Mouse (Mus musculus) urinary bladder, adult 18-20 months (tissue): ENCODE measurements around the gene Prkcz.

Source experiments
- DNase-seq, 2 experiments: peaks; one replicate each; pipeline ENCODE4 v3.0.0; 2022; ENCODE audit warnings: low spot score in 2 of 2, mixed read lengths in 2 of 2

Prkcz gene

DNA sequence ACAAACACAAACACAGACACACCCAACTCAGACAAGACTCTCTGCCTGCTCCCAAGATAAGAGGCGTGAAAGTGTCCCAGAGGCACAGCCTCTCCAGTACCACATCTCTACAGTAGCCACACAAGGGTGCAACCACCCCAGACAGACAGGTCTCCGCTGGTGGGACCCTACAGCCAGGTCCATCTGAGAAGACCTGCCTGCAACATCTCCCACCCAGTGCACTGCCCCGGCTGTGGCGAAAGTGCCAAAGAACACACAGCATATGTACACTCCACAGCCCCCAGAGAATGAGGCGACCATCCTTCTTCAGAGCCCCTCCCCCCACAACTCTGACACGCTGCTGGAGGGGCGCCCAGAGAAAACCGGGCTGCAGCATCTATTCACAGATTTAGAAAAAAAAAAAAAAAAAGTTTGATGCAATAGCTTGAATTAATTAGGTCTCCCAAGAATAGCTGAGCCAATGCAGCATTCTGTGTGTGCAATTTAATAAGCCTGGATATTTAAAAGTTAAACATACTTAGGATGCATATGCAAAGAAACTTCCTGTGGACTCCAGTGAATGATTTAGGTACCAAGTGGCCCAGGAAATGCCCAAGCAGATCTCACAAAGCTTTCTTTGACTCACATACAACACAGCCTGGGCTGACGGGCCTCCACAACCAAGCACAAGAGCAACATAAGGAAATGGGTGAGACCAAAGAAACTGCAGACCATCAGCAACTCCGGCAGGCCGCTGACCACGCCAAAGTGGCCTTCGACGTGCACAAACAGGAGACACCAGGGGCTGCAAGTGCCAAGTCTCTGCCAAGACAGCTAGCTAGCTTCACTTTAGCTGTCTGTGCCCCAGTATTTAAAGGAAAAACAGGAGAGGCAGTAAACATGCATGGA, 140.7 kb downstream of the Prkcz start:
- DNase-seq, result no peak

DNA sequence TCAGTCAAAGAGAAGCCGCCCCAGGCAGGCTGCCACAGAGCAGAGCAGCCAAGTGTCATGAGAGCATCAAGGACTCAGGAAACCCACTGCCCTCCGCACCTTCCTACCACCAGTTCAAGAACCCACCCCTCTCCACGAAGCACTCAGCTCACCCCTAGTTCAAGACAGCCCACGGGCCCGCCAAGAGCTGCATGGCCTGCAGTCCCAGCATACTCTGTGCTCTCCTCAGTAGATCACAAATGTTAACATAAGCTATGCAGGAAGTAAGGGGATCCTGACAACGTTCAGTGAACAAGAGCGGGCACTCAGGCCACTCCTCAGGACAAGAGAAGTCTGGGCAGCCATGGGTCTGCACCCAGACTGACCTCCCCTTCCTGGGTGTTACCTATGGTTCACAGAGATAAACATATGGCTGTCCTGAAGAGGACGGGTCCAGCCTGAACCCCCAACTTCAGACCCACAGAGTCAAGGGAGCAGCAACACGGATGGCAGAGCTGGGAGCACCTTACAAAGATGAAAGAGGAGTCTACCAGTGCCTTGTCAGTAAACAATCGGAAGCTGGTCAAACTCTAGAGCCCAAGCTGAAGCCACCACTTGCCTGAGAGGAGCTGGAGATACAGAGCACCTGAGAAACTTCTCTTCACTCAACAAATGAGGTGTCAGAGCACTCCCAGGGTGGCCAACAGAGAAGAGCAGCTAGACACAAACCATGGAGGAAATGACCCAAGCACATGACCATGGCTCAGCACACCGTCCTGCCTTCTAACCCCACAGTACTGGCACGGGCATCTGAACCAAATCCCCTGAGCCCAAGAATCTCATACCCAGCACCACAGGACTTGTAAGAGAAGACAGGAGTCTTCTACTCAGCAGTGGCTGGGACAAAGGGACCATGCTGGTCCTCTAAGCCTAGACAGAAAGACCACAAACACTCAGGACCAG, 141.6 kb downstream of the Prkcz start:
- no peak for DNase-seq

DNA sequence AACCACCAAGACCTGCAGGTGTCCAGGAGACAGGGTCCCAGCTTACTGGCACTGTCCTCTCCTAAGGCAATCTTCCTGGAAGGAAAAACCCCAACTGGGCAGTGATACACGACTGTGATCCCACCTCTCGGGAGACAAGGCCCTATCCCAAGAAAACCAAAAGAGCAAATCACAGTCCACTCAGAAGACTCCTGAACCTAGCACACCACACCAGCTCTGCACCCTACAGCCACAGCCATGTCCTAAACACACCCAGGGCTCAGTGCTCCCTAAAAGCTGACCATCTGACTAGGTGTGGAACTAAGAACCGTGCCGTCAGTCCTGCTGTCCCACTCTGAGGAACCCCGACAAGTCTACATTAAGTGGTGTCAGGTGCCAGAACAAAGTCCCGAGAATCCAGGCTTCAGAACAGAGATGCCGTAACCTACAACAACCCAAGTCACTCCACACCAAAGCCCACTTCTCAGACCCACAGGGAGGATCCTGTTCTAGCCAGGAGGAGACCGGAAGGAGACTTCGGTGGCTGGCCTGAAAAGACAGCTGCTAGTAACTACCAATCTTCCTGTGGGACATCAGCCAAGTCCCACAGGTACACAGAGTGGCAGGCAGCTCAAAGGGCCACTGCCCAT, 142.9 kb downstream of the Prkcz start:
- no peak for DNase-seq

DNA sequence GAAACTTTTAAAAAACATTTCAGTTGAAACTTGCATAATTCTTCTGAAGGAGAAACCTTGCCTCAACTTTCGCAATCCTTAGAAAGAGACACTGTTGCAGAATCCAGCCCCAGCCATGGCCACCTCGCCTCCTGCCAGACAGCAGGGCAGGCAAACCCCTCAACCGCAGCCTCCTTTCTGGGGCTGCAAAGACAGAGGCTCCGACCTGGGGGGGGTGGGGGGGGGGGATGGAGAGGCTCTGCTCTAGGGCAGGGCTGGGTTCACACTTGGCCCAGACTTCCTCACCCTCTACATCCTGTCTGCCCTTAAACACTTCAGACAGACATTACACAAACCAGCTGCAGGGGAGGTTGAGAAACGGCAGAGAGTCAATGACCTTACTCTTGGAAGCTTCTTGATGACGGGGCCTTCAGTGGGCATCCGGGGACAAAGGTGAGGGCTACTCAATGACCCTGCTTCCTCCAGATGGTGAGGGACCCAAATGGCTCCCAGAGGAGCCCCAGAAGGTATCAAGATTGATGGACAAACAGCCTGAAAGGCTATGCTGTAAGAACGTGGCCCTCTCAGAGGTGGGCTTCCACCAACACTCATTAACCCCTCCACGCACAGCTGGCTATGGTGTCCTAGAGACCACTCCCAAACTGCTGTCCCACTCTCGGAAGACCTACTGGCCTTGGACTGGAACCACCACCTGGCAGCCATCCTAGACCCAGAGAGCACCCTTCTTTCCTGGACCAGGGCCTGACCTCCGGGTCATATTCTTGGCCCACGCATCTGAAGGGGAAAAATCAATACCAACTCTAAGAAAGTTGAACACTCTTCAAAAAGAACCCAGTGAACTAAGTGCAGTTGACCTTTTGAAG, 143.7 kb downstream of the Prkcz start:
- no peak for DNase-seq

DNA sequence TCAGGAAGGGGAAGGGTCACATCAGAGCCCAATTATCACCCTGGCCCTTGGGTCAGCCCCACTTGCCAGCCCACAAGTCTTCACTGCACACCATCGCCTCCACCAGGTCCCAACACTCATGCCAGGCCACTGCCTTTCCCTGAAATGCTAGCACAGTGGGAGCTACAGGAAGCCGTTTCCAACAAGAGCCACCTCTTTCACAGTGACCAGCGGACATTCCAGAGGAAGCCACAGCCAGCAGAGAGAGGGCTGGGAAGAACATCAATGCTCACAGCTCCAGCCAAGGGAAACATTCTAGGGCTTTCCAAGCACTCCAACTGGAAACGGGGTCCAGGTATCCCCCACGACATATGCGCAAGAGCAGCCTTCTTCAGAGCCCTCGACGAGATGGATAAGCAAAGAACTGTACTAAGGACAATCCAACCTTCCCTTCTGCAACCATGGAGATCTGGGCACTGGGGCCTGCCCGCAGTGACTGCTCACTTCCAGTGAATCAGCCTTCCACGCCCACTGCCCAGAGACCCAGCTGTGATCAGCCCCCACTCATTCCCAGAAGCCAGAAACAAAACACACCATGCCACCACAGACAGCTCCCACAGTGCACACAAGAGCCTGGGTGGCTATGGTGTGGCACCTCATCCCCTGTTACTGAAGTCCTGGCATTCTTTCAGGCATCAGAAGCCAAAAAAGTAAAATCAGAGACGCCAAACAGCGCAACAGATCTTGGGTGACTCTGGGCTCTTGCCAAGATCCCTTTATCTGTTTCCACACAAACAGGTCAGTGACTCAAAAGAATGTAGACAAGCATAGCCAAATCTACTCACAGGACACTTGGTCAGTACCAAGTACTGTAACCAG, 145.2 kb downstream of the Prkcz start:
- no peak for DNase-seq

DNA sequence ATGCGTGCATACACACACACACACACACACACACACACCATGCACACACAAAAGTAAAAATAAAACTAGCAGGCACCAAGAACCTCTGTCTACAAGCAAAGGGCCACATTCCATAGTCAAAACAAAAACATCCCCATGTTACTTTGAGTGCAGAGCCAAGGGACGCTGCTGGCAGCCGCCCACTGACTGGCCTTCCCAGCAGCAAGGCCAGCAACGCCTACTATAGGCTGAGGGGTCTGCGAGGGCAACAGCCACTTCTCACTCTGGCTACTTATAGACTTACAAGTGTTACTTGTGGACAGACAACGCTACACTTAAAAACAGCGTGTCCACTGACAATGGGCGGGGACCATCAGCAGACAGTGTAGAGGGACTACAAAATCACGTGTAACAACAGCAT, 146.0 kb downstream of the Prkcz start:
- no peak for DNase-seq

DNA sequence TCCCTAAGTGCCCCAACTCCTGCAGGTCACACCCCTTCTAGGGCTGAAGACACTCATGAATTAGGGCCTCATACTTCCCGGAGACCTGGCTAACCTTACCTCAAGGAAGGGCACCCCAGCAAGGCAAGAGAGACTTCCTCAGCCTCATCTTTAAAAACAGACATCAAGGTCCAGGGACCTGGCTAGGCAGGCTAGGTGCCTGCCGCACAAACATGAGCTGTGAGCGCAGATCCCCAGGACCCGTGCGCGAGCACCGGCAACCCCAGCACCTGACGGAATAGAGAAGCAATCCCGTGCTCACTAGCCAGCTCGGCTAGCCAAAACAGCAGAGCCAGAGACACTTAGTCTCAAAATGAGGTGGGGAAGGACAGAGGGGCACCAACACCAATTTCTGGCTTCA, 146.4 kb downstream of the Prkcz start:
- no peak for DNase-seq

DNA sequence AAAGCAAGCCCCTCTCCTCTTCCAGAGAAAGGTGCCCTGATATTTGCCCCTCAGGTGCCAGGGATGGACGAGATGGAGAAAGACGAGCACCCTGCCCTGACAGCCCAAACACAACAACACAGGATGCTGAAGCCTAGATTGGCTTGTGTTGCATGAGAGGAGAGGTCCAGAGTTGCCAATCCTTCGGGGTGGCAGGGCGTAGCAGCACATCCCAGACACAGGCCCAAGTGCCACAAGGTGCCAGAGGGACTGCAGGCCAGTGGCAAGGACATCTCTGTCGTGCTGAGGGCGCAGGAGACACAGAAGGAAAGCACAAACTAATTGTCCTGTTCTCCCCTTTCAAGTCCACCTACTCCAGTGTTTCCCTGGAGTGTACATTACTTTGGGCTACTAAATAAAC, 147.0 kb downstream of the Prkcz start:
- no peak for DNase-seq

DNA sequence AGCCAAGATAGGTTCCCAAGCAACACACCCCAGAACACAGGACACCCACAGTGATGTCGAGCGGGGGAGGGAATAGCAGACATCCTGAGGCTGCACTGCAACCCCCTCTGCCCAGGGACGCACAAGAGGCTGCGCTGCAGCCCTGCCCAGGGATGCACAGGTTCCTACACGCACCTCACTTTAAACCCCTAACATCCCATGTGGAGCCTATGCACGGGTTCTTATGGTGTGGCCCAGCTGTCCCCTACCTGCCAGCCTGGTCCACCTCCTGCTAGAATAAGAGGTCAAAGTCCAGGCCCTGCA, 147.5 kb downstream of the Prkcz start:
- no peak for DNase-seq

DNA sequence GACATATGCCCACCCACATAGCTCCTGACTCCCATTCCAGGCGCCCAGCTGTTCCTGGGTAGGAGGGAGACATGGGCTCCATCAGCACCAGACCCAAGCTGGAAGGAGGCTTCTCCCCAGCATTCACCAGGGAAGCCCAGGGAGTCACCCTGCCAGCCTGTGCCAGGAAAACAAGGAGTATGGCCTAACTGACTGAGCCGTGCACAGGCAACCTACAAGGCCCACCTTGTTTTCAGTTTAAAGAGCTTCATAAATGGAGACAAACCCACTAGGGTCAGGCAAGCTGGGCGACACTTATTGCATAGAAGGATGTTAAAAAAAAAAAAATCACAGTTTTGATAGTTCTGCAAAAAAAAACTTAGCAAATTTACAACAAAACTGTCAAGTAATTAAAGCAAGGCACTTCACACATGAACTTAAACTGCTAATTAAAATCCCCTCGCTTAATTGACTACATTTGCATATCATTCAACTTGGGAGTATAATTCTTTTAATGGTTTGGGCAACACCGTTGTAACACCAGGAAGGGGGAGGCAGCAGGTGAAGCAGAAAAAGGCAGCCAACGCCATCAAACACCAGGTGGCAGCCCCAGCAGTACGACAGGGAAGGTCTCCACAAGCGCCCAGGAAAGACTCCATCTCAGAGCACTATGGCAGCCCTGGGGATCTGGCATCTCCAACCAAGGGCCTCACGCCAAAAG, 148.0 kb downstream of the Prkcz start:
- no peak for DNase-seq
